8 mouse cellular contexts compared by ENCODE assay signal in genomic region chr11:21571700-21572381, GRCm38 (mm10). TPM values are rescaled to one million over a fixed set of nuclear protein-coding genes. Genes with fewer than 3 reads are reported as not detected.
DNase-seq lines count a peak whose midpoint lies in the region; ATAC-seq and TF ChIP-seq lines count a peak whose summit lies in the region.

Wdpcp (plus strand) TSS chr11:21572235.
Mdh1 (minus strand) TSS chr11:21572367.

- H3K9me3 ChIP-seq in heart, embryonic 12.5 days (replicated peaks), result no peaks in the 10 kb centered on the region
- H3K9me3 ChIP-seq in kidney, postnatal 0 days (replicated peaks; ENCODE audit: low read length), result no peaks in the 10 kb centered on the region
- H3K9me3 ChIP-seq in liver, embryonic 11.5 days (ENCODE audit: control insufficient read depth, low read length), result no peaks in the 10 kb centered on the region
- H3K9me3 ChIP-seq in stomach, embryonic 14.5 days (ENCODE audit: control insufficient read depth, low read depth, low read length), result no peaks in the 10 kb centered on the region

- H3K4me2 ChIP-seq in heart, embryonic 12.5 days, result peak within 1 kb of the TSS; percentile 73
- peak within 1 kb of the TSS; percentile 67 for H3K4me2 ChIP-seq in kidney, postnatal 0 days (ENCODE audit: low read length)
- peak within 1 kb of the TSS; percentile 83 for H3K4me2 ChIP-seq in liver, embryonic 11.5 days
- H3K4me2 ChIP-seq in stomach, embryonic 14.5 days (replicated peaks; ENCODE audit: low read depth, low read length), result peak within 1 kb of the TSS; percentile 77

- peaks cover 4% of the 10 kb centered on the region; the same call in 1 of the 2 replicates for H3K36me3 ChIP-seq in heart, embryonic 12.5 days
- no peaks in the 10 kb centered on the region for H3K36me3 ChIP-seq in kidney, postnatal 0 days (ENCODE audit: insufficient read depth, low read length)
- no peaks in the 10 kb centered on the region for H3K36me3 ChIP-seq in liver, embryonic 11.5 days (ENCODE audit: control insufficient read depth, insufficient read depth, low read length)
- H3K36me3 ChIP-seq in stomach, embryonic 14.5 days (ENCODE audit: control insufficient read depth, insufficient read depth, low read length), result no peaks in the 10 kb centered on the region

- under 1% methylated on average over 42 of the region's 42 CpGs for WGBS in heart, embryonic 12.5 days
- under 1% methylated on average over 42 of the region's 42 CpGs for WGBS in kidney, postnatal 0 days
- WGBS in liver, embryonic 11.5 days, result under 1% methylated on average over 42 of the region's 42 CpGs
- under 1% methylated on average over 42 of the region's 42 CpGs for WGBS in stomach, embryonic 14.5 days

- peak within 1 kb of the TSS; percentile 73 for H3K4me3 ChIP-seq in heart, embryonic 12.5 days
- peak within 1 kb of the TSS; percentile 87 for H3K4me3 ChIP-seq in kidney, postnatal 0 days (replicated peaks; ENCODE audit: low read depth, low read length)
- H3K4me3 ChIP-seq in liver, embryonic 11.5 days (ENCODE audit: low read depth, low read length), result peak within 1 kb of the TSS; percentile 84
- peak within 1 kb of the TSS; percentile 85 for H3K4me3 ChIP-seq in stomach, embryonic 14.5 days (ENCODE audit: low read depth, low read length)

- peaks cover 27% of the 10 kb centered on the region for H3K4me1 ChIP-seq in heart, embryonic 12.5 days (replicated peaks)
- 0 out of 2 replicates have a peak, but pooled peaks cover 7% of the 10 kb centered on the region for H3K4me1 ChIP-seq in kidney, postnatal 0 days (replicated peaks; ENCODE audit: insufficient read depth, low read length)
- H3K4me1 ChIP-seq in liver, embryonic 11.5 days (replicated peaks; ENCODE audit: control insufficient read depth, insufficient read depth, low read length), result peaks cover 9% of the 10 kb centered on the region
- peaks cover 13% of the 10 kb centered on the region; the same call in 1 of the 2 replicates for H3K4me1 ChIP-seq in stomach, embryonic 14.5 days (ENCODE audit: control insufficient read depth, insufficient read depth, low read length)

- TF ChIP-seq CTCF in kidney, postnatal 0 days (IDR thresholded peaks at IDR 0.05; ENCODE audit: low read depth), result peak; percentile 42; the same call in 1 of the 2 replicates

- H3K9ac ChIP-seq in heart, embryonic 12.5 days, result peak within 1 kb of the TSS; percentile 87
- peak within 1 kb of the TSS; percentile 80 for H3K9ac ChIP-seq in kidney, postnatal 0 days (ENCODE audit: low read depth, low read length)
- peak within 1 kb of the TSS; percentile 79 for H3K9ac ChIP-seq in liver, embryonic 11.5 days (ENCODE audit: low read depth, low read length)
- H3K9ac ChIP-seq in stomach, embryonic 14.5 days (replicated peaks; ENCODE audit: low read depth, low read length), result peak within 1 kb of the TSS; percentile 76

- peak; percentile 99 for DNase-seq in CD4-positive helper T cell, adult 2 months (ENCODE audit: low read depth, low spot score)
- peak; percentile 99 for DNase-seq in brain, embryonic 18.5 days (ENCODE audit: low read depth, low spot score)
- DNase-seq in kidney, postnatal 0 days (ENCODE audit: low spot score), result peak; percentile 99
- peak; percentile 86 for DNase-seq in liver, embryonic 11.5 days (ENCODE audit: low spot score)
- DNase-seq in naive thymus-derived CD4-positive, alpha-beta T cell, adult 2 months (ENCODE audit: low read depth), result peak; percentile 98

- no peaks in the 10 kb centered on the region for H3K27me3 ChIP-seq in heart, embryonic 12.5 days (replicated peaks)
- H3K27me3 ChIP-seq in kidney, postnatal 0 days (ENCODE audit: insufficient read depth, low read length), result no peaks in the 10 kb centered on the region
- no peaks in the 10 kb centered on the region for H3K27me3 ChIP-seq in liver, embryonic 11.5 days (replicated peaks; ENCODE audit: control insufficient read depth, insufficient read depth, low read length)
- no peaks in the 10 kb centered on the region for H3K27me3 ChIP-seq in stomach, embryonic 14.5 days (ENCODE audit: control insufficient read depth, insufficient read depth, low read length)

- ATAC-seq in erythroid progenitor cell, adult 5-6 weeks (replicated peaks; ENCODE audit: low FRiP score, poor library complexity, severe bottlenecking), result peak; percentile 82
- peak; percentile 96 for ATAC-seq in heart, embryonic 12.5 days (ENCODE audit: insufficient number of reproducible peaks, low FRiP score)
- ATAC-seq in kidney, postnatal 0 days (replicated peaks; ENCODE audit: low FRiP score, low read depth), result peak; percentile 99
- peak; percentile 98 for ATAC-seq in liver, embryonic 11.5 days (replicated peaks; ENCODE audit: low FRiP score)
- peak; percentile 99 for ATAC-seq in stomach, embryonic 14.5 days (ENCODE audit: insufficient number of reproducible peaks, insufficient read depth, low FRiP score, low read depth)

- peak within 1 kb of the TSS; percentile 90 for H3K27ac ChIP-seq in heart, embryonic 12.5 days (ENCODE audit: poor library complexity, severe bottlenecking)
- peak within 1 kb of the TSS; percentile 90 for H3K27ac ChIP-seq in kidney, postnatal 0 days
- H3K27ac ChIP-seq in liver, embryonic 11.5 days (ENCODE audit: low read depth, low read length), result peak within 1 kb of the TSS; percentile 38; the same call in 1 of the 2 replicates
- peak within 1 kb of the TSS; percentile 77; the same call in 1 of the 2 replicates for H3K27ac ChIP-seq in stomach, embryonic 14.5 days (ENCODE audit: low read length)

RNA-seq across cellular contexts. Expression of gene Wdpcp, which starts in this region (rescaled TPM):
- total RNA-seq in erythroid progenitor cell, adult 5-6 weeks (2015; ENCODE audit: low replicate concordance), result 0.84 TPM in 1 of 2 replicates, not detected in the other
- 1.6 and 4.7 TPM in 2 replicates for total RNA-seq in erythroid progenitor cell, adult 5-6 weeks (2017; ENCODE audit: low replicate concordance)
- 7.4 and 8.0 TPM in 2 replicates for polyA plus RNA-seq in heart, embryonic 12.5 days (2016; fragmentation: Nextera tagmentation; extraction: Ambion mirVana)
- polyA plus RNA-seq in kidney, postnatal 0 days (2015; fragmentation: Nextera tagmentation; extraction: Ambion mirVana), result 6.7 and 7.0 TPM in 2 replicates
- polyA plus RNA-seq in liver, embryonic 11.5 days (2014; fragmentation: Nextera tagmentation; extraction: Ambion mirVana), result 3.7 and 5.1 TPM in 2 replicates
- polyA plus RNA-seq in stomach, embryonic 14.5 days (2014; fragmentation: Nextera tagmentation; extraction: Ambion mirVana), result 10.7 and 11.0 TPM in 2 replicates

RNA-seq across cellular contexts. Expression of gene Mdh1, which starts in this region (rescaled TPM):
- total RNA-seq in erythroid progenitor cell, adult 5-6 weeks (2015; ENCODE audit: low replicate concordance), result 23.1 and 76.3 TPM in 2 replicates
- 11.2 and 21.8 TPM in 2 replicates for total RNA-seq in erythroid progenitor cell, adult 5-6 weeks (2017; ENCODE audit: low replicate concordance)
- polyA plus RNA-seq in heart, embryonic 12.5 days (2016; fragmentation: Nextera tagmentation; extraction: Ambion mirVana), result 1,323 and 1,326 TPM in 2 replicates
- 1,098 and 1,121 TPM in 2 replicates for polyA plus RNA-seq in kidney, postnatal 0 days (2015; fragmentation: Nextera tagmentation; extraction: Ambion mirVana)
- polyA plus RNA-seq in liver, embryonic 11.5 days (2014; fragmentation: Nextera tagmentation; extraction: Ambion mirVana), result 282 and 283 TPM in 2 replicates
- polyA plus RNA-seq in stomach, embryonic 14.5 days (2014; fragmentation: Nextera tagmentation; extraction: Ambion mirVana), result 411 and 439 TPM in 2 replicates

Comparison
In these comparisons a context has a peak if more than half of its experiments do, and no peak if none do; other contexts are left out.
1. Peak in every context shown above with its lines: DNase-seq, ATAC-seq, H3K4me3 ChIP-seq and H3K27ac ChIP-seq.
2. H3K27ac ChIP-seq: peak in every context shown above with its lines; median percentile 90 in heart, embryonic 12.5 days; 90 in kidney, postnatal 0 days; 77 in stomach, embryonic 14.5 days; 38 in liver, embryonic 11.5 days.